Mouse (Mus musculus): Measurements from ENCODE around the gene Lhx8.

DNA sequence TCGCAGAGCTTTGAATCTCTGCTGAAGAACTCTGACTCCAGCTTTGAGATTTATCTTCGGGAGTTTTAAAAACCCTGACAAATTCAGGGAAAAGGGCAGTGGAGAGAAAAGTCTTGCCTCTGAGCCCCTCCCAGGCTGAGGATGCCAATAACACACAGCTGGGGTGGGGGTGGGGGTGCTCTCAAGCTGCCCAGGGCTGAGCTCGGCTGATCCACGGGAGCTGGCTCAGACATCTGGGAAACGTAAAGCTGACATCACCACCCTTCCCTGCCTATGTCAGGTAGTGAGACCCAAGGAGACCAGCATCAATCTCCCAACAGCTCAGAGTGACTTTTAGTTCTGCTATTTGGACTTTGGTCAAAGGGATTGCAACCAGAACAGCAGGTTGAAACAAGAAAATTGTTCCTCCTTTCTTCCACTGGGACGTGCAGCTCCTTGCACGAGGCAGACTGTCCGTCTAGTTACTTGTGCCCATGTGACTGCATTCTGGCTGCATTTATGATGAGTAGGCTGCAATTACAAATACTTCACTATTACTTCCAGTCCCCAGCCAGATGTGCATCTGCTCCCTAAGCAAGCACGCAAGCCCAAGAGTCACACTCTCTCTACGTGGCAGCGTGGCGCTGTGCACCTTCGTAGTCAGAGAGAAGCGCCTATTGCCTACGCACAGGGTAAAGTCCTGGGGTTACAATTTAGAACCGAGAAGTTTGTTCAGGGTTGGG, 25.1 kb downstream of the Lhx8 start:
- no peak for TF ChIP-seq CTCF (IDR thresholded peaks at IDR 0.05)
- TF ChIP-seq EP300 (IDR thresholded peaks at IDR 0.05; ENCODE audit: insufficient read depth, low read depth, low read length), result no peak

All from heart, adult 2 months (tissue).